Mouse (Mus musculus): ENCODE measurements around the gene Sh3d19. TPM values are rescaled to one million over a fixed set of nuclear protein-coding genes. Genes with fewer than 3 reads are reported as not detected.

Gene Sh3d19
- total RNA-seq (2023): under 1 TPM; 0.57 to 0.71 TPM

DNA sequence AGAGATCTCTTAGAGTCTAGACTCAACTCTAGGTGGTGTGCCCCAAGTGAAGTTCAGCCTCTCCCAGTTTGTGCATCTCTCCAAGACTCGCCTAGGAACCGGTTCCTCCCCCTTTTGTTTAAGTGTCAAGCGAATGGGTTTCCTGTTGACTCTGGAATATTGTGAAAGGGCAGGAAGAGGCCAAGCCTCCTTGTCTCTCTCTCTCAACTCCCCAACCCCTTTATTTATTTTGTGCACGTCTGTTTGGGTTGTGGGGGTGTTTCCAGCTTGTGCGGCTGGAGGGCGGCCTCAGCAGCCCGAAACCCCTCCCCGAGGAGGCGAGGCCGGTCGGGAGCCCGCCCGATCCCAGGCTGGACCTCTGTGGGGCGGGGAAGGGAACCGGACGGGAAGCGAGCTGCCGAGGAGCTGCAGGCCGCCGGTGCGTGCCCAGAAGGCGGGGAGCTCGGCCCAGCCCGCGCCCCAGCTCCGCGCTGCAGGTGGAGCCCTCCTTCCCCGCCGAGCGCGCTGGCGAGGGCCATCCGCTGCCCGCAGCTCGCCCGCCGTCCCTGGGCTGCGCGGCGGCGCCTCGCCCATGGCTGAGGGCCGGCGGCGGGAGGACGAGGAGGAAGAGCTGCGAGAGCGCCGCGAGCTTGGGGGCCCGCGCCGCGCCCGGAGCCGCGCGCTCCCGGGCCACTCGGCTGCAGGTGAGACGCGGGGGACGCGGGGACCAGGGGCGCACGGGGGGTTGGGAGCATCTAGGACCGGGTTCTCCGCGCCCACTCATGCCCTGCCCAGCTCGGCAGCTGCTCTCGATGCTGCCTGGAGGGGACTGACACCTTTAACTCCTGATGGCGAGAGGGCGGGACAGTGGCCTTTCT lies at the start of gene Sh3d19:
TSS of gene Sh3d19 (plus strand) at position 368 of the 857 bp plus-strand sequence.

DNA sequence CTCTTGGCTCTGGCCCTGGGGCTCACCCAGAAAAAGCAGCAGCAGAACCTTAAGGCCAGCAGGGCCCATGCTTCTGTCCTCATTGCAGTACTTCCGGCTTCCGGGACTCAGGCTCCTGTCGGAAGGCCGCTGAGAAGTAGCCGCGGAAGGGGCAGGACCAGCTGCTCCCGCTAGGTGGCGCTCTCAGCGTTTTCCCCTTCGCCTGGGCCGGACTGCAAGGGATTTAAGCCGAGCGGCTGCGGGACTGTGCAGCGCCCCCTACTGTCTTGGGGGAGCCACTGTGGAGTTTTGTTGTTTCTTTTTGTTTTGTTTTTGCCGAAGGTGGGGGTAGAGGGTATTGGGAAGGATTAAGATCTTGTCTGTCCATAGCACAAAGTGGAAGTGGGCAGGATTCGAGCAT lies 31.5 kb downstream of the Sh3d19 start, which contains the start of gene Prss48:
TSS of gene Prss48 (minus strand) at position 69 of the 400 bp plus-strand sequence.

GRCm38 (mm10) chr3:86142263-86142933 lies 171.5 kb downstream of the Sh3d19 start, which contains the start of gene Rps3a1:
TSS of gene Rps3a1 (minus strand) at chr3:86142702.

Other genes starting within 250 kb of the Sh3d19 start
- gene Fam160a1, start 153.8 kb upstream of the Sh3d19 start, total RNA-seq (2023): under 1 TPM; 0.15 to 0.18 TPM
- gene Glt28d2, start 83.6 kb upstream of the Sh3d19 start, total RNA-seq (2023): not detected
- not detected for gene Gm37240, start 83.6 kb upstream of the Sh3d19 start, total RNA-seq (2023)
- gene Prss48, start 31.4 kb downstream of the Sh3d19 start, total RNA-seq (2023): not detected
- gene Rps3a1, start 171.6 kb downstream of the Sh3d19 start, total RNA-seq (2023): 100 to 1,000 TPM; 558 to 600 TPM

Data from neutrophil, adult 83 days (primary cell).